Mouse (Mus musculus): ENCODE measurements around the gene Samd9l. TPM values are rescaled to one million over a fixed set of nuclear protein-coding genes. Genes with fewer than 3 reads are reported as not detected.

Samd9l gene
- 1.9 and 4.9 TPM in 2 replicates for polyA plus RNA-seq (2012; rRNA removed; ENCODE audit: low replicate concordance)

DNA sequence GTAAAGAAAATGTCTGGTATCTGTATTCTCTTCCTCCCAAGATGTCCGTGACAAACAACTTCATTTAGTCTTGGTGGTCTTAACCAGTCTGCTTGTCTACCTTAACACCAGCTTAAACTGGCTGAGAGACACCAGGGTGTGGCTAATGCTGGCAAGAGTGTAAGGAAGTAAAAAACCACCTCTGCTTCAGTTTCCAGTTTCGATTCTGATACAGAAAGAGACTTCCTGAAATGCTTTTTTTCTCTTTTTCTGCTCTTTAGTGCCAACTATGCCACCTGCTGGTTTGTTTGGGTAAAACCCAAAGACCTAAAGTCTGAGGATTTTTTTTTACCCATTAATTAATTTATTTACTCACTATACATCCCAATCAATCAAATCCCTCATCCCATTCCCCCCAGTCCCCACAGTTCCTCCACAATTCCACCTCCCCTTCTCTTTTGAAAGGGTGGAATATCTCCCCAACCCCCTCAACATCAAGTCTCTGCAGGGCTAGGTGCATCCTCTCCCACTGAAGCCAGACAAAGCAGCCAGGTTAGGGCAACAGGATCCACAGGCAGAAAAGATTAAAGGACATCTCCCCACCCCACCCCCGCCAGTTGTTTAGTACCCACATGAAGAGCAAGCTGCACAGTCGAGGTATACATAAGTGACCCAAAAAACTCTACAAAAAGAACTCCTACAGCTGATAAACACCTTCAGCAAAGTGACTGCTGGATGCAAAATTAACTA is at the start of gene Samd9l:
Gene Samd9l (minus strand): TSS at position 233 of the 729 bp plus-strand sequence.

Other genes starting within 250 kb of the Samd9l start
- gene Hepacam2, start 98.7 kb upstream of the Samd9l start, polyA plus RNA-seq (2012; rRNA removed; ENCODE audit: low replicate concordance) = 2.8 and 6.5 TPM in 2 replicates
- 2.4 and 5.0 TPM in 2 replicates for gene Vps50, start 98.8 kb upstream of the Samd9l start, polyA plus RNA-seq (2012; rRNA removed; ENCODE audit: low replicate concordance)

Data from mammary gland, adult 2 months (tissue).